Mouse (Mus musculus): Measurements from ENCODE around the gene Gm9821. TPM values are rescaled to one million over a fixed set of nuclear protein-coding genes. Genes with fewer than 3 reads are reported as not detected.

Gm9821 gene
- polyA plus RNA-seq, 1 experiment from 2014 or later: 2.8 TPM

DNA sequence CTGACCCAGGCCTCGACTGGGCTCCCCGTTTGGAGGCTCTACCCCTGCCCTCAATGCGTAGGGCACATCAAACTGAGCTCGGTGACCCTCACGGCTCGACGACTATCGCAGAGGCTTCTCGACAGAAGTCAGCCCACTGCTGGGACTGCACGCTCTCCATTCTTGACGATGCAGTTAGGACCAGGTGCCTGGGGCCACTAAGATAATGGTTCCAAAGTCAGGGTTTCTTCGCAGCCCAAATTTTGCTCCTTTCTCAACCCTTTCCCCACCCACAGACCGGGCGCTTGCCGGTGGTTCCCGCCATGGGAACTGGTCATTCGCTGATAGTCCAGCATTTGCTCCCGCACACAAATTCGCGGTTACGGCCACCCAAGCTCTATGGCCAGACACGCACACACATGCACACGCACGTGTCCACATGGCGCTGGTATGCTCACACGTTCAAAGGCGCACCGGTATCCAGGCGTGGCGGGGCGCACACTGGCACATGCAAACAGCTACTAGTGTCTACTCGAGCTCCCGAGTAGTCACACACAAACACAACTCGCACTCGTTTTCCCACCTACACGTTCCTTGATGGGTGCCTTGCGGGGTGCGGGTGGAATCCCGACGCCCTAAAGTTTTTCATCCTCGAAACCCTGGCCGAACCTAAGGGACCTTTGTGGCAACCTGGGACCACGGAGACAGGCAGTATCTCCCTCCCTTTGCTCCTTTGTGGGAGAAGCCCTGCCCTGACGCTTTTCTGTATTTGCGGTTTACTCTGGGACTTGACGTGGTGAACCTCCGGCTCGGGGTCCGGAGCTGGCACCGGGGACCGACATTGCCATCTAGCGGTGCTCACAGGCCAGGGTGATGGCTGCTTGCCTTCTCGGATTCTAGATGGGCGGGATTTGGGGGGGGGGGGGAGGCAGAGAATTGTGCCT lies 21.8 kb upstream of the Gm9821 start:
- no peak for ATAC-seq (replicated peaks; ENCODE audit: insufficient number of reproducible peaks, low FRiP score, low TSS enrichment)
- peaks cover 47% of the 10 kb centered on the region for H3K27me3 ChIP-seq (ENCODE audit: control insufficient read depth, insufficient read depth, low read length)

DNA sequence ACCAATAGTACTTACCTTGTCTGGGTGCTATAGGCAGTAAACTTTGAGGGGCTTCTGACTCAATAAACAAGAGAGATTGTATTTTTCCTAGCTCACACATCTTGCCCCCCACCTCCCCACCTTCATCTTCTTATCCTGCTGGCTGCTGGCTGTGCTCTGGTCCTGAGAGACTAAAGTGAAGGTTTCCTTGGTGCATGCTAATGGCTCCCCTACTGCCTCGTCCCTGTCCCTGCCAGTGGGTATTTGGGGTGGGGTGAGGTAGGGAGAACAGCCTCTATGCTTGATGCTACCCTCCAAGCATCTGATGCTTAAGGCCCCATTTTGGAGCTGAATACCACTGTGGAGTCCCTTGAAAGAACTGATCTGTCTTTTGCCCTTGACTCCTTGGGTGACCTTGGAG lies 20.8 kb upstream of the Gm9821 start:
- peaks cover 10% of the 10 kb centered on the region for H3K4me1 ChIP-seq (ENCODE audit: control insufficient read depth, insufficient read depth, low read length)
- ATAC-seq (replicated peaks; ENCODE audit: insufficient number of reproducible peaks, low FRiP score, low TSS enrichment): no peak
- WGBS (ENCODE audit: insufficient replicate concordance): 56% methylated on average over 1 of the region's 1 CpGs

More for the DNA sequence above, 21.8 kb upstream of the Gm9821 start:
- H3K36me3 ChIP-seq (ENCODE audit: control insufficient read depth, insufficient read depth, low read length): no peaks in the 10 kb centered on the region
- H3K9me3 ChIP-seq (replicated peaks; ENCODE audit: control insufficient read depth, low read length): no peaks in the 10 kb centered on the region
- peak overlapping the region; percentile 59 for H3K4me2 ChIP-seq
- peak overlapping the region; percentile 53 for H3K4me3 ChIP-seq (ENCODE audit: low read depth, low read length)
- peaks cover 10% of the 10 kb centered on the region for H3K4me1 ChIP-seq (ENCODE audit: control insufficient read depth, insufficient read depth, low read length)
- H3K9ac ChIP-seq (ENCODE audit: low read depth, low read length): no peak overlapping the region
- WGBS (ENCODE audit: insufficient replicate concordance): 5% methylated on average over 54 of the region's 54 CpGs
- H3K27ac ChIP-seq (ENCODE audit: low read depth, low read length): no peak overlapping the region

DNA sequence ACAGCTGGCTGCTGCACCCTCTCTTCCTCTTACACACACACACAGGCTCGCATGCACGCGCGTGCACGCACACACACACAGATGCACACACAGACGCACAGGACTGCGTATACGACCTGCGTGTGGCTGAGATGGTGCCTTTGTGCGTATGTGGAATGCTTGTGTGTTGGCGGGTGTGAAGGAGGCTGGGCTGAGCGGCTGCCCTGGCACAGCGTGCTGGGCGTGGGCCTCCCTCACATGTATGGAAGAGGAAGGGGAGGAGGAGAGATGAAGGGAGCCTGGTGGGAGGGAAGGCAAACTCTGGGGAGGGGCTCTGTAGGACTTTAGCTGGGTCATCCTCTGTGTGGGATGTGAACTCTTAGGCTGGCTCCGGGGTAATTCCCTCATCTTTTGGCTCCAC lies 20.1 kb upstream of the Gm9821 start:
- H3K4me3 ChIP-seq (ENCODE audit: low read depth, low read length): no peak overlapping the region
- H3K27me3 ChIP-seq (ENCODE audit: control insufficient read depth, insufficient read depth, low read length): peaks cover 44% of the 10 kb centered on the region
- no peak overlapping the region for H3K9ac ChIP-seq (ENCODE audit: low read depth, low read length)
- ATAC-seq (replicated peaks; ENCODE audit: insufficient number of reproducible peaks, low FRiP score, low TSS enrichment): no peak
- 0 out of 2 replicates have a peak, but pooled peaks cover 4% of the 10 kb centered on the region for H3K36me3 ChIP-seq (ENCODE audit: control insufficient read depth, insufficient read depth, low read length)
- H3K4me2 ChIP-seq: no peak overlapping the region
- peaks cover 13% of the 10 kb centered on the region for H3K4me1 ChIP-seq (ENCODE audit: control insufficient read depth, insufficient read depth, low read length)
- WGBS (ENCODE audit: insufficient replicate concordance): 81% methylated on average over 14 of the region's 15 CpGs
- no peaks in the 10 kb centered on the region for H3K9me3 ChIP-seq (replicated peaks; ENCODE audit: control insufficient read depth, low read length)
- H3K27ac ChIP-seq (ENCODE audit: low read depth, low read length): no peak overlapping the region

More for the DNA sequence above, 20.8 kb upstream of the Gm9821 start:
- Histone ChIP-seq H3K9ac (ENCODE audit: low read depth, low read length) (no peak overlapping the region), H3K9me3 (replicated peaks; ENCODE audit: control insufficient read depth, low read length) (no peaks in the 10 kb centered on the region), H3K27ac (ENCODE audit: low read depth, low read length) (no peak overlapping the region), H3K4me3 (ENCODE audit: low read depth, low read length) (no peak overlapping the region), H3K4me2 (no peak overlapping the region), H3K27me3 (ENCODE audit: control insufficient read depth, insufficient read depth, low read length) (peaks cover 47% of the 10 kb centered on the region), H3K36me3 (ENCODE audit: control insufficient read depth, insufficient read depth, low read length) (0 out of 2 replicates have a peak, but pooled peaks cover 4% of the 10 kb centered on the region)

DNA sequence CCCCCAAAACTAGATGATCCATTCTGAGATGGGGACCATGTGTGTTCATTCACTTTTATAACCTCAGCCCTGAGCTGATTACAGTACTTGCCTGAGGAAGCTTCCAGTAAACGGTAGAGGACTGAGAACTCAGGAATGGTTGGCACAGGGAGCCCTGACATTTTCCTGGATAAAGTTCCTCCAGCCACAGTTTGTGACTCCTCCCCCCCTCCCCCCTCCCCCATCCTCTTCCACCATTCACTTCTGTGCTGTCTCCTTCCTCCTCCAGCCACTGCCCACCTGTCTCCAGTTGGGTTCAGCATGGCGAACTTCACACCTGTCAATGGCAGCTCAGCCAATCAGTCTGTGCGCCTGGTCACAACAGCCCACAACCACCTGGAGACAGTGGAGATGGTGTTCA lies 18.6 kb upstream of the Gm9821 start, which contains the start of gene Chrm4:
Gene Chrm4 (plus strand): TSS at position 301 of the 400 bp plus-strand sequence.
- Histone ChIP-seq H3K9me3 (replicated peaks; ENCODE audit: control insufficient read depth, low read length) (no peaks in the 10 kb centered on the region), H3K4me2 (peak within 1 kb of the TSS; percentile 52), H3K4me3 (ENCODE audit: low read depth, low read length) (peak within 1 kb of the TSS; percentile 28; the same call in 1 of the 2 replicates), H3K4me1 (ENCODE audit: control insufficient read depth, insufficient read depth, low read length) (peaks cover 10% of the 10 kb centered on the region), H3K27ac (ENCODE audit: low read depth, low read length) (no peak within 1 kb of the TSS), H3K9ac (ENCODE audit: low read depth, low read length) (no peak within 1 kb of the TSS), H3K36me3 (ENCODE audit: control insufficient read depth, insufficient read depth, low read length) (0 out of 2 replicates have a peak, but pooled peaks cover 4% of the 10 kb centered on the region), H3K27me3 (ENCODE audit: control insufficient read depth, insufficient read depth, low read length) (peaks cover 30% of the 10 kb centered on the region)
- WGBS (ENCODE audit: insufficient replicate concordance): 86% methylated on average over 3 of the region's 3 CpGs
- ATAC-seq (replicated peaks; ENCODE audit: insufficient number of reproducible peaks, low FRiP score, low TSS enrichment): no peak

DNA sequence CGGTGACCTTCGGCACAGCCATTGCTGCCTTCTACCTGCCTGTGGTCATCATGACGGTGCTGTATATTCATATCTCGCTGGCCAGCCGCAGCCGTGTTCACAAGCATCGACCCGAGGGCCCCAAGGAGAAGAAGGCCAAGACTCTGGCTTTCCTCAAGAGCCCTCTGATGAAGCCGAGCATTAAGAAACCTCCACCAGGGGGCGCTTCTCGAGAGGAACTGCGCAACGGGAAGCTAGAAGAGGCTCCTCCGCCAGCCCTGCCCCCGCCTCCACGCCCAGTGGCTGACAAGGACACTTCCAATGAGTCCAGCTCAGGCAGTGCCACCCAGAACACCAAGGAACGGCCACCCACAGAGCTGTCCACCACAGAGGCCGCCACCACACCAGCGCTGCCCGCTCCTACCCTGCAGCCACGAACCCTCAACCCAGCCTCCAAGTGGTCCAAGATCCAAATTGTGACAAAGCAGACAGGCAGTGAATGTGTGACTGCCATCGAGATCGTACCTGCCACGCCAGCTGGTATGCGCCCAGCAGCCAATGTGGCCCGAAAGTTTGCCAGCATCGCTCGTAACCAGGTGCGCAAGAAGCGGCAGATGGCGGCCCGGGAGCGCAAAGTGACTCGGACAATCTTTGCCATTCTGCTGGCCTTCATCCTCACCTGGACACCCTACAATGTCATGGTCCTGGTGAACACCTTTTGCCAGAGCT lies 17.5 kb upstream of the Gm9821 start:
- Histone ChIP-seq H3K36me3 (ENCODE audit: control insufficient read depth, insufficient read depth, low read length) (0 out of 2 replicates have a peak, but pooled peaks cover 4% of the 10 kb centered on the region), H3K9ac (ENCODE audit: low read depth, low read length) (no peak overlapping the region), H3K4me3 (ENCODE audit: low read depth, low read length) (peak overlapping the region; percentile 28; the same call in 1 of the 2 replicates), H3K4me1 (ENCODE audit: control insufficient read depth, insufficient read depth, low read length) (peaks cover 18% of the 10 kb centered on the region), H3K27ac (ENCODE audit: low read depth, low read length) (no peak overlapping the region), H3K27me3 (ENCODE audit: control insufficient read depth, insufficient read depth, low read length) (peaks cover 20% of the 10 kb centered on the region), H3K9me3 (replicated peaks; ENCODE audit: control insufficient read depth, low read length) (no peaks in the 10 kb centered on the region), H3K4me2 (peak overlapping the region; percentile 52)
- WGBS (ENCODE audit: insufficient replicate concordance): 30% methylated on average over 34 of the region's 34 CpGs
- ATAC-seq (replicated peaks; ENCODE audit: insufficient number of reproducible peaks, low FRiP score, low TSS enrichment): no peak

DNA sequence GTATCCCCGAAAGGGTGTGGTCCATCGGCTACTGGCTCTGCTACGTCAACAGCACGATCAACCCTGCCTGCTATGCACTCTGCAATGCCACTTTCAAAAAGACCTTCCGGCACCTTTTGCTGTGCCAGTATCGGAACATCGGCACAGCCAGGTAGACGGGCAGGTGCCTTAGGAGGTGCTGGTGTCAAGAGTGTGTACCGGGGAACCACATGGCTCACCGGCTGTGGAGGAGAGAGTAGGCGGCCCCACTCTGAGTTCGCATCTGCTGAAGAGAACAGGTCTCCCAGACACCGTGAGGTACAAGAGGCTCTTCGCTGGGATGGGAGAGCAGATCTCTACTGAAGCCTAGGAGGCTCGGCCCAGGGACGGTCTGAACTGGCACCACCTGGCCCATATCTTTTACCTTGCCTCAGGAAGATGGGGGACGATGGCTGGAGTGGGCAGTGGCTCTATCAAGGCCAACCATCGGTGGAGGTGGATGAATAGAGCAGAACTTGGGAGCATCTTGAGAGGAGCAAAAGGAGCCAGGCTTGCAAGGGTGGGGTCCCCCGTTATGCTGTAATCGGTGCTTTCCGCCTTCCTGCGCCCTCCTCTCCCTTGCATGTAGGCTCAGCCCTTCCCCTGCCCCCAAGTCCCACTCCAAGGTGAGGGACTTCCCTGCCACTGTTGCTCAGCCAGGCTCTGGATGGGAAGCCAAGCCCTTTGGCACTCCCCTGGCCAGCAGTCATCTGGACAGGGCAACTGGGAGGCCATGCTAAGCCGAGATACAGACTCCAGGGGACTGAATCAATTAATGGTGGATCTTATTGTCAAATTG lies 16.8 kb upstream of the Gm9821 start:
- H3K27ac ChIP-seq (ENCODE audit: low read depth, low read length): no peak overlapping the region
- peaks cover 22% of the 10 kb centered on the region for H3K4me1 ChIP-seq (ENCODE audit: control insufficient read depth, insufficient read depth, low read length)
- 64% methylated on average over 23 of the region's 23 CpGs for whole genome bisulfite sequencing (ENCODE audit: insufficient replicate concordance)
- H3K27me3 ChIP-seq (ENCODE audit: control insufficient read depth, insufficient read depth, low read length): peaks cover 12% of the 10 kb centered on the region
- H3K9ac ChIP-seq (ENCODE audit: low read depth, low read length): no peak overlapping the region
- ATAC-seq (replicated peaks; ENCODE audit: insufficient number of reproducible peaks, low FRiP score, low TSS enrichment): no peak
- 0 out of 2 replicates have a peak overlapping the region, but pooled peaks have one; percentile 28 for H3K4me3 ChIP-seq (ENCODE audit: low read depth, low read length)
- H3K9me3 ChIP-seq (replicated peaks; ENCODE audit: control insufficient read depth, low read length): no peaks in the 10 kb centered on the region
- H3K36me3 ChIP-seq (ENCODE audit: control insufficient read depth, insufficient read depth, low read length): 0 out of 2 replicates have a peak, but pooled peaks cover 8% of the 10 kb centered on the region
- H3K4me2 ChIP-seq: peak overlapping the region; percentile 52; the same call in 1 of the 2 replicates

DNA sequence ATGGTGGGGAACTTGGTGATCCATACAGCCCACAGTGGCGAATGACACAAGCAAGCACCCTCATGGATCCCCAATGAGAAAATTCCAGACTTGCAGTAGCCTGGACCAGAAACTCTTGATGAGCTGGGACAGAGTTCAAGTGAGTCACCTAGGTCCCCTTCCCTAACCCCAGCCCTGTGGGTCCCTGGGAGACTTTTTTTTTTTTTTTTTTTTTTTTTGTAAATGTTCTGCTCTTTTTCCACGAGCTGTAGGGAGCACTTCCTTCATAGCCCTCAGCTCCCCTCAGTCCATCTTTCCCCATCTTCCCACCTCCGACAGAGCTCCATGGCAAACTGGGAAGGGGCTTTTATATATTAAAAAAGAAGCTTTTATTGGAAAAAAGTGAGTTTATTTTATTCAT lies 16.0 kb upstream of the Gm9821 start:
- Histone ChIP-seq H3K9ac (ENCODE audit: low read depth, low read length) (no peak overlapping the region), H3K27ac (ENCODE audit: low read depth, low read length) (no peak overlapping the region), H3K4me1 (ENCODE audit: control insufficient read depth, insufficient read depth, low read length) (peaks cover 28% of the 10 kb centered on the region), H3K4me3 (ENCODE audit: low read depth, low read length) (no peak overlapping the region), H3K27me3 (ENCODE audit: control insufficient read depth, insufficient read depth, low read length) (peaks cover 8% of the 10 kb centered on the region), H3K9me3 (replicated peaks; ENCODE audit: control insufficient read depth, low read length) (no peaks in the 10 kb centered on the region), H3K36me3 (ENCODE audit: control insufficient read depth, insufficient read depth, low read length) (0 out of 2 replicates have a peak, but pooled peaks cover 8% of the 10 kb centered on the region), H3K4me2 (peak overlapping the region; percentile 83; the same call in 1 of the 2 replicates)
- ATAC-seq (replicated peaks; ENCODE audit: insufficient number of reproducible peaks, low FRiP score, low TSS enrichment): no peak
- 50% methylated on average over 3 of the region's 3 CpGs for WGBS (ENCODE audit: insufficient replicate concordance)

Measured in heart, embryonic 11.5 days (tissue).